Mouse (Mus musculus) right cerebral cortex, postnatal 14 days (tissue): Measurements from ENCODE around the gene Ankrd2.

Experiments used
- DNase-seq: peaks from one replicate; pipeline ENCODE4 v3.0.0; 2022

Gene Ankrd2

GRCm38 (mm10) chr19:42016251-42016650, 19.5 kb upstream of the Ankrd2 start:
- no peak for DNase-seq

- peak; percentile 40 for DNase-seq
Measured at GRCm38 (mm10) chr19:42016840-42017239, 19.0 kb upstream of the Ankrd2 start.

GRCm38 (mm10) chr19:42017399-42018247, 18.2 kb upstream of the Ankrd2 start:
- DNase-seq, result peak; percentile 41

DNA sequence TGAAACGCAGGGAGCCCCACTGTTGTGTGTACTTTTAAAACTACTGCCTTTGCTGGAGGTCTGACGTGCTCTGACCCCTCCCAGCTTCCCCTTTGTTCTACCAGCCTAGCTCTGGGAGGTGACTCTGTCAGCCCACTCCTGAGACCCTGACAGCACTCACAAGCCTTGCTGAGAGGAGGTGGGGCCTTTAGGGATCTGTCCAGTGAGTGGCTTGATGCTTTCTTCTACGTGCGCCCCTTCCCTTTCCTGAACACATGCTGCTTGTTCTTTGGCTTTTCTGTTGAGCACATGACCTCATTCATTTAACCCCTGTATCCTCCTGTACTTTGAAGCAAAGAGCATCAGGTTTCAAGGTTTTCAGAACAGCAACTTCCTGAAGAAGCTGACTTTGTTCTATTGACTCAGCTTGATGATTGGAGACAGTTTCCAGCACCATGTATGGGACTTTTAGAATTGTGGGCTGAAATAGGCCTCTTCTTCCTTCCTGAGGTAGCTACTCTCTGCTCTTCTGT, 16.7 kb upstream of the Ankrd2 start:
- no peak for DNase-seq

GRCm38 (mm10) chr19:42021681-42022541, 13.9 kb upstream of the Ankrd2 start:
- no peak for DNase-seq

- no peak for DNase-seq
Measured at GRCm38 (mm10) chr19:42022542-42022848, 13.3 kb upstream of the Ankrd2 start.

DNA sequence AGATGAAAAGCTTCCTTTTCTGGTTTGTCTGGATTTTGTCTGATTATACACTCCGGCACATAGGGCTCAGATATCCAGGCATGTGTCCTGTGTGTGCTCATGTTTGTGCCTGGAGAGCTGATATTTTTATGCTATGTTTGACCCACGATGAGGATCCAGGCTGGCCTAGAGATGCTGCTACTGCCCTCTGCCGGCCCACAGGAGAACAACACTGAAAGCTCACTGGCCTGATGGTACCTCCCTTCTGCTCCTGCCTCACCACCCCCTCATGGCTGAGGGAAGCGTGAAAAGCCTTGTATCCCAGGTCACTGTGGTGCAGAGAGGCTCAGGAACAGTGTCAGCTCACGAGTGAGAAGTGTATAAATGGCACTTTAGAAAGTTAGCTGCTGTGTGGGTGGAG, 9.6 kb upstream of the Ankrd2 start:
- peak; percentile 77 for DNase-seq

GRCm38 (mm10) chr19:42031112-42031511, 4.7 kb upstream of the Ankrd2 start:
- no peak for DNase-seq

- no peak for DNase-seq
Measured at GRCm38 (mm10) chr19:42033611-42034010, 2.2 kb upstream of the Ankrd2 start.

DNA sequence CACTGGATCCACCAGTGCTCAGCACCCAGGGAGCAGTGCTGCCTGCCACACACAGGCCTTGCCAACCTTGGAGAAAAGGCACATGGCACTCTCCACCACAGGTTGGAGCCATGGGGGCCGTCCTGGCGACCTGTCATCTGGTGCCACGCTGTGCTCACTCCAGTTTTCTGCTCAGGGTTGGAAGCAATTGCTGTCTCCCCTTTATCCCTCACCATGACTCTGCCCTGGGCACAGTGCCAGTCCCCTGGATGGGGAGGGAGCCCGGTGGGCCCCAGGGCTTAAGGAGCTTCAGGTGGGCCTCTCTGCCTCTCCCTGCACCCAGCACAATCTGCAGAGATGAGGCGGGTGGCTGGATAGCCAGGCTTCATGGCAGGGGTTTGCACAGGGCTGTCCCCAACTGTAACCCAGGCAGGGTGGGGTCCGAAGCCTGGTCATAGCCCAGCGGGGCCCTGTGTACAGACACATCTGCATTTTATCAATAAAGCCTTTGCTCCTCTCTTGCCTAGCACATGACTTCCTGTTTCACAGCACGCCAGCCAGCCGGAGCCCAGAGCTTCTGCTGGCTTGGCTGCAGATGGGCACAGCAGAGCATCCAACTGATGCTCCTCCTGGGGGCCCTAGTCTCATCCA, 1.5 kb upstream of the Ankrd2 start:
- DNase-seq, result no peak

DNA sequence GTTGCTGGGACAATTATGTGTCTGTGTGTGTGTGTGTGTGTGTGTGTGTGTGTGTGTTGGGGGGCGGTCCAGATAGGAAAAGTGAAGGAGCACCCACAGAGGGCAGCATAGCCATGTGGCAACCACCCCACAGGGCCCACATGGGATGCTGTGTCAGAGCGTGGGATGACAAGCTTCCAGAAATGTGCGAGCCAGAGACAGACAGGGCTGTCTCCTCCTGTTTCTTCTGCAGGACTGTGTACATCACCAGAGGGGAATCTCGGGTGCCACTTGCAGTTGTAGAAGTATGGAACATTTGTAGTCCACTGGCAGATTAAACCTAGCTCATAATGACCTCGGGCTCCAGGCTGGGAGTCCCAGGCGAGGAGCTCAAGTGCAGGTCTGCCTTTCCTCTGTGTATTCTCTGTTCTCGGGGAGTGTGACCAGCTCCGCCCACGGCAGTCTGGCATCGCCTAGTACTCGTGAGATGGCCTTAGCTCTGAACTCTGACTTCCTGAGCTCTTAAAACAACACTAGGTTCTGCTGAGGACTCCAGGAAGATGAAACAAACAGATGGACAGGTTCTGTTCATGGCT, 832 bp upstream of the Ankrd2 start:
- no peak for DNase-seq

GRCm38 (mm10) chr19:42036357-42036756, 557 bp downstream of the Ankrd2 start:
- no peak for DNase-seq

DNA sequence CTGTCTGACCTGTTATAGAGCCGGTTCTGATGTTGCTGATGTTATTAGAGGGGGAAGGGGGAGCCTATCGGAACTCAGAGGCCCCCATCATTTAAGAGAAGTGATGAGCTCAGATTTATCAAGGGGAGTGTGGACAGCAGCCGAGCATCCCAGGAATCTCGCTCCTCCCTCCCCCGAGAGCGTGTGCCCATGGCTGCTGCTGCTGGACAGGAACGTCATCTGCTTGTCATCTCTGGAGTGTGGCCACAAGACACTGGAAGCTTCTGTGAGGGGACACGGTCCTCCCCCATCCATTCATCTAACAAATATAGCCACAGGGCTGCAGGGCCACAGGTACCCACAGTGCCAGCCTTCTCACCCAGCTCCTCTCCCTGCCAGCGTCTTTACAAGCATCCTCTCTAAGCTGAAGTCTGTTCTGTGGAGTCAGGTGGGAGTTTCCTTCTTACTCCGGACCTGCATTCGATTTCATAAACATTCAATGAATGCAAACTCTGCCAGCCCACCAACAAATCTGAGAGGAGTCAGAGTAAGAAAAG, 1.4 kb downstream of the Ankrd2 start:
- no peak for DNase-seq

- DNase-seq, result no peak
Measured at GRCm38 (mm10) chr19:42038310-42038709, 2.5 kb downstream of the Ankrd2 start.

DNA sequence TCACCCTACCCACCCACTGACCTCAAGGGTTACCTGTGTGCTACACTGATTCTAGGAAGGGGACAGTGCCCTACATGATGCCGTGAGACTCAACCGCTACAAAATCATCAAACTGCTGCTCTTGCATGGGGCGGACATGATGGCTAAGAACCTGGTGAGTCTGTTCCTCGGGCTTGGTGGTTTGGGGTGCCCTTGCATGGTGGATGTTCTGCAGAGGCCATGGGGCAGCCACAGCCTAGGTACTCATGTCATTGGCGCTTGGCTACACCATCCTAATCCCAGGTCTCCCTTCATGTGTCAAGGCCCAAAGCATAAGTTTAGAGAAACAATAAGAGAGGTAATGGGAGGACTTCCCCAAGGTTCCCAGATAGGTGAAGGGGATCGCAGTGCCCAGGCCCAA, 8.2 kb downstream of the Ankrd2 start:
- DNase-seq, result no peak

- DNase-seq, result peak; percentile 63
Measured at GRCm38 (mm10) chr19:42045269-42046102, 9.7 kb downstream of the Ankrd2 start, which contains the start of gene Hoga1. Hoga1 (plus strand) TSS chr19:42045610.

DNA sequence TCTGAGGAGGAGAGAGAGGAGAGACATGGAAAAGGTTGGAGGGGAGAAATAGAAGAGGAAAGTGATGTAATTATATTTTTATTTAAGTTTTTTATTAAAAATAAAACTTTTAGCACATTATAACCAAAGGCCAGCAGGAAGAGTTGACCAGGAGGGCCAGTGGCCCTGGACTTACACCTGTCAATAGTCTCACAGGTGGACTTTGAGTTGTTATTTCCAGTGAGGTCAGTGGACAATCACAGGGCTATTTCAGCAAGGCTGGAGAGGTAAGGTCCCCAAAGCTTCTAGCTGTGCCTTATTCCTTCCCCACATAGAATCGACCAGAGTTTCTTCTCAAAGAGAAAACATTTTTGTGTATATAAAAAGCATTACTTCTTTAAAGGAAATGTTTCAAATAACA, 14.5 kb downstream of the Ankrd2 start:
- no peak for DNase-seq

GRCm38 (mm10) chr19:42051351-42051750, 15.6 kb downstream of the Ankrd2 start:
- no peak for DNase-seq

DNA sequence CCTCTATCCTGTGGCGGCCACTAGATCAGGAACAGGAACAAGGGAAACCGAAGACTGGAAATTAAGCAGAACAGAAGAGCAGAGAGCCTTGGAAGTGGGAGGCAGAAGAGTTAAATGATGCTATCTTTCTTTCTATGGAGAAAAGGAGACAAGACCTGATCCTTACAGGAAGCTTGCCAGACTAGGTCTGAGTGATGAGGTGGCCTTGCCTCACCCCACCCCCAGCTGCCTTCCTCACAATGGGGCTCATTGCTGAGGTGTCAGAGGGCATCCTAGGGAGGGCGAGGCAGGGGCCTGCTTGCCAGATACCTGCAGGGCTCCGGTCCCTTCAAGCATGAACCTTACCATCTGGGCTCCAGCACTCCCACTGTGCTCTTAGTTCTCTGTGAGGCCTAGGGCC, 16.1 kb downstream of the Ankrd2 start, which contains the start of gene 4933411K16Rik:
4933411K16Rik (plus strand) TSS at position 301 of the 400 bp plus-strand sequence.
- DNase-seq, result no peak

DNA sequence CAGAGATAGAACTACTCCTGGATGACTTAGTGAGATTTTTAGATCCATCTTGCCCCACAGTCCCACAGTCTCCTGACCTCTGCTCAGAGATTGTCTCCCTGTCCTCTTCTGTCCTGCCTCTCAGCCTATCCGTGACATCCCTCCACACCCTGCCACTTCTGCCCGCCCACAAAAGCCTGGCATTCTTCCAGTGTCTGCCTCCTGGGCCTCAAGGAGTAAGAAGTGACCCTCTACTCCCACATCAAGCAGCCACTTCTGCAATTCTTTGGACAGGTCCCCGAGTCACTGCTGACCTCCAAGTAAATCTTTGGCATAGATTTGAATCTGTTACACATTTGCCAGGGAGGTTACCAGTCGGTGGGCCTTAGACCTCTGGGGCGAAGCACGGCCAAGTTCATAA, 18.5 kb downstream of the Ankrd2 start:
- no peak for DNase-seq

DNA sequence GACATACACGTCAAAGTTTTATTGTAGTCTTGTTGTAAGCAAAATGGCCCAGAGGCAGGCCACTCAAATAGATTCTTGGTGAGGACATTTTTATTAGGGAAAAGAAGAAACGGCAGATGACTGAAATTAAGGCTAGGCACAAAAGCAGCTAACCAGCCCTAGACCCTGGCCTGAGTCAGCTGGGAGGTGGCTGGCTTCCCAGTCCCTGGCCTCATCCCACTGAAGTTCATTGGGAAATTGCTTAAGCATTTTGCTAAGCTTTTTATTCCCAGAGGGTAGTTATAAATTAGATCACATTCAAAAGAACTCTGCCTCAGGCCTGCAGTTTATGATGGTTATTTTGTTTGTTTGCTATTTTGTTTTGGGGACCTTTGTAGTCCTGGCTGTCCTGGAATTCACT, 20.1 kb downstream of the Ankrd2 start:
- no peak for DNase-seq
